Mouse (Mus musculus): ENCODE measurements at regions not wholly inside any gene's neighbourhood (a gene's known extent, or its start where the extent isn't known, plus 50 kb on each side); places are given as distances from the start of the nearest gene placed in this dataset.

- Histone ChIP-seq H3K4me1 (ENCODE audit: control insufficient read depth, insufficient read depth, low read length) (no peaks in the 10 kb centered on the region), H3K4me3 (replicated peaks; ENCODE audit: extremely low read depth, low read depth, low read length) (no peak overlapping the region)
- no peak for DNase-seq
- TF ChIP-seq CTCF (IDR thresholded peaks at IDR 0.05; ENCODE audit: insufficient read depth, low read length) (no peak), POLR2A (IDR thresholded peaks at IDR 0.05; ENCODE audit: borderline replicate concordance, extremely low read depth, low read depth, low read length) (no peak)
- 18% methylated on average over 1 of the region's 1 CpGs for WGBS
Measured at GRCm38 (mm10) chr11:17414531-17414930, 157.2 kb downstream of the C1d start.

GRCm38 (mm10) chr11:17415144-17415543 is 157.8 kb downstream of the C1d start:
- no peaks in the 10 kb centered on the region for H3K4me1 ChIP-seq (ENCODE audit: control insufficient read depth, insufficient read depth, low read length)
- H3K4me3 ChIP-seq (replicated peaks; ENCODE audit: extremely low read depth, low read depth, low read length): no peak overlapping the region
- 68% methylated on average over 1 of the region's 1 CpGs for WGBS
- no peak for DNase-seq
- TF ChIP-seq POLR2A (IDR thresholded peaks at IDR 0.05; ENCODE audit: borderline replicate concordance, extremely low read depth, low read depth, low read length) (no peak), CTCF (IDR thresholded peaks at IDR 0.05; ENCODE audit: insufficient read depth, low read length) (no peak)

GRCm38 (mm10) chr11:17417656-17418289 is 160.4 kb downstream of the C1d start:
- DNase-seq: no peak
- Histone ChIP-seq H3K4me3 (replicated peaks; ENCODE audit: extremely low read depth, low read depth, low read length) (no peak overlapping the region), H3K4me1 (ENCODE audit: control insufficient read depth, insufficient read depth, low read length) (no peaks in the 10 kb centered on the region)
- TF ChIP-seq CTCF (IDR thresholded peaks at IDR 0.05; ENCODE audit: insufficient read depth, low read length) (no peak), POLR2A (IDR thresholded peaks at IDR 0.05; ENCODE audit: borderline replicate concordance, extremely low read depth, low read depth, low read length) (no peak)
- 67% methylated on average over 4 of the region's 4 CpGs for WGBS

- TF ChIP-seq POLR2A (IDR thresholded peaks at IDR 0.05; ENCODE audit: borderline replicate concordance, extremely low read depth, low read depth, low read length): no peak
- no peak for TF ChIP-seq CTCF (IDR thresholded peaks at IDR 0.05; ENCODE audit: insufficient read depth, low read length)
- DNase-seq: no peak
- no peaks in the 10 kb centered on the region for H3K4me1 ChIP-seq (ENCODE audit: control insufficient read depth, insufficient read depth, low read length)
- no peak overlapping the region for H3K4me3 ChIP-seq (replicated peaks; ENCODE audit: extremely low read depth, low read depth, low read length)
- WGBS: 50% methylated on average over 4 of the region's 4 CpGs
Measured at GRCm38 (mm10) chr11:17442133-17442532, 184.8 kb downstream of the C1d start.

GRCm38 (mm10) chr11:17449289-17449688 is 191.9 kb downstream of the C1d start:
- no peak for TF ChIP-seq POLR2A (IDR thresholded peaks at IDR 0.05; ENCODE audit: borderline replicate concordance, extremely low read depth, low read depth, low read length)
- TF ChIP-seq CTCF (IDR thresholded peaks at IDR 0.05; ENCODE audit: insufficient read depth, low read length): no peak
- WGBS: 89% methylated on average over 7 of the region's 7 CpGs
- H3K4me1 ChIP-seq (ENCODE audit: control insufficient read depth, insufficient read depth, low read length): no peaks in the 10 kb centered on the region
- no peak for DNase-seq
- no peak overlapping the region for H3K4me3 ChIP-seq (replicated peaks; ENCODE audit: extremely low read depth, low read depth, low read length)

GRCm38 (mm10) chr11:17450360-17451045 is 193.1 kb downstream of the C1d start:
- TF ChIP-seq POLR2A (IDR thresholded peaks at IDR 0.05; ENCODE audit: borderline replicate concordance, extremely low read depth, low read depth, low read length): no peak
- no peak for TF ChIP-seq CTCF (IDR thresholded peaks at IDR 0.05; ENCODE audit: insufficient read depth, low read length)
- Histone ChIP-seq H3K4me1 (ENCODE audit: control insufficient read depth, insufficient read depth, low read length) (no peaks in the 10 kb centered on the region), H3K4me3 (replicated peaks; ENCODE audit: extremely low read depth, low read depth, low read length) (no peak overlapping the region)
- 74% methylated on average over 7 of the region's 7 CpGs for WGBS
- DNase-seq: no peak

- WGBS: 74% methylated on average over 2 of the region's 2 CpGs
- TF ChIP-seq CTCF (IDR thresholded peaks at IDR 0.05; ENCODE audit: insufficient read depth, low read length) (no peak), POLR2A (IDR thresholded peaks at IDR 0.05; ENCODE audit: borderline replicate concordance, extremely low read depth, low read depth, low read length) (no peak)
- Histone ChIP-seq H3K4me3 (replicated peaks; ENCODE audit: extremely low read depth, low read depth, low read length) (no peak overlapping the region), H3K4me1 (ENCODE audit: control insufficient read depth, insufficient read depth, low read length) (no peaks in the 10 kb centered on the region)
- DNase-seq: no peak
Measured at GRCm38 (mm10) chr11:17451451-17451850, 194.1 kb downstream of the C1d start.

GRCm38 (mm10) chr11:17453530-17453929 is 196.2 kb downstream of the C1d start:
- no peaks in the 10 kb centered on the region for H3K4me1 ChIP-seq (ENCODE audit: control insufficient read depth, insufficient read depth, low read length)
- TF ChIP-seq CTCF (IDR thresholded peaks at IDR 0.05; ENCODE audit: insufficient read depth, low read length) (no peak), POLR2A (IDR thresholded peaks at IDR 0.05; ENCODE audit: borderline replicate concordance, extremely low read depth, low read depth, low read length) (no peak)
- DNase-seq: no peak
- no peak overlapping the region for H3K4me3 ChIP-seq (replicated peaks; ENCODE audit: extremely low read depth, low read depth, low read length)
- WGBS: 71% methylated on average over 9 of the region's 9 CpGs

GRCm38 (mm10) chr11:17458946-17459345 is 201.6 kb downstream of the C1d start:
- no peak for DNase-seq
- no peak for TF ChIP-seq POLR2A (IDR thresholded peaks at IDR 0.05; ENCODE audit: borderline replicate concordance, extremely low read depth, low read depth, low read length)
- TF ChIP-seq CTCF (IDR thresholded peaks at IDR 0.05; ENCODE audit: insufficient read depth, low read length): no peak
- WGBS: 79% methylated on average over 4 of the region's 4 CpGs
- H3K4me1 ChIP-seq (ENCODE audit: control insufficient read depth, insufficient read depth, low read length): no peaks in the 10 kb centered on the region
- no peak overlapping the region for H3K4me3 ChIP-seq (replicated peaks; ENCODE audit: extremely low read depth, low read depth, low read length)

All from lung, adult 2 months (tissue).